Mouse (Mus musculus) adrenal gland, adult 2 months (tissue): ENCODE data around the gene Ddx10. TPM values are rescaled to one million over a fixed set of nuclear protein-coding genes. Genes with fewer than 3 reads are reported as not detected.

Experiments used
- DNase-seq: peaks from one replicate; pipeline ENCODE4 v3.0.0; 2021
- long read RNA-seq: library from polyadenylated mRNA; stranded (forward); transcript quantifications from one replicate; pipeline ENCODE4 v2.0.0, GENCODE M21; 2021
- polyA plus RNA-seq: library from polyadenylated mRNA; depleted of rRNA; stranded (reverse); fragments of >200 nt; gene quantifications from 2 replicates; pipeline ENCODE4 v1.2.3, GENCODE M21; 2012; rRNA removed
- total RNA-seq, 2 experiments: library from RNA; stranded (reverse); gene quantifications; 2 replicates each; pipeline ENCODE4 v1.2.3; 2021

Gene Ddx10
- total RNA-seq, result 10 to 100 TPM; 17.5 to 19.7 TPM
- 0.16 and 0.18 TPM in 2 replicates for polyA plus RNA-seq
- long read RNA-seq, transcript Ddx10-201 (18 exons, 3,128 nt), result major isoform, 18 of 20 reads
- long read RNA-seq, partial matches to known transcripts, result 1 of 20 reads
- long read RNA-seq, other reads (novel, unspliced or antisense), result 1 of 20 reads

- peak; percentile 98 for DNase-seq
Measured at GRCm38 (mm10) chr9:53247953-53248397, at the start of gene Ddx10. Ddx10 (minus strand) TSS chr9:53248053.

- no peak for DNase-seq
Measured at GRCm38 (mm10) chr9:53292833-53293232, 45.0 kb upstream of the Ddx10 start.

- no peak for DNase-seq
Measured at GRCm38 (mm10) chr9:53290006-53290405, 42.2 kb upstream of the Ddx10 start.

GRCm38 (mm10) chr9:53286793-53287192 is 38.9 kb upstream of the Ddx10 start:
- no peak for DNase-seq

- DNase-seq, result no peak
Measured at GRCm38 (mm10) chr9:53278997-53279396, 31.1 kb upstream of the Ddx10 start.

GRCm38 (mm10) chr9:53276381-53276780 is 28.5 kb upstream of the Ddx10 start:
- no peak for DNase-seq

GRCm38 (mm10) chr9:53272714-53273113 is 24.9 kb upstream of the Ddx10 start:
- DNase-seq, result no peak

- DNase-seq, result no peak
Measured at GRCm38 (mm10) chr9:53272207-53272606, 24.4 kb upstream of the Ddx10 start.

- DNase-seq, result no peak
Measured at GRCm38 (mm10) chr9:53271281-53272022, 23.6 kb upstream of the Ddx10 start.

- no peak for DNase-seq
Measured at GRCm38 (mm10) chr9:53269466-53269755, 21.6 kb upstream of the Ddx10 start.

GRCm38 (mm10) chr9:53268731-53269465 is 21.0 kb upstream of the Ddx10 start:
- DNase-seq, result no peak

GRCm38 (mm10) chr9:53268036-53268435 is 20.2 kb upstream of the Ddx10 start:
- DNase-seq, result no peak

GRCm38 (mm10) chr9:53265589-53265988 is 17.7 kb upstream of the Ddx10 start:
- no peak for DNase-seq

GRCm38 (mm10) chr9:53264387-53264786 is 16.5 kb upstream of the Ddx10 start:
- DNase-seq, result no peak

GRCm38 (mm10) chr9:53258199-53258598 is 10.3 kb upstream of the Ddx10 start:
- DNase-seq, result peak; percentile 6

GRCm38 (mm10) chr9:53257772-53258171 is 9.9 kb upstream of the Ddx10 start:
- no peak for DNase-seq

GRCm38 (mm10) chr9:53256690-53257305 is 8.9 kb upstream of the Ddx10 start:
- DNase-seq, result no peak

GRCm38 (mm10) chr9:53254368-53254767 is 6.5 kb upstream of the Ddx10 start:
- DNase-seq, result peak; percentile 67

- DNase-seq, result no peak
Measured at GRCm38 (mm10) chr9:53247516-53247915, 337 bp downstream of the Ddx10 start.

- no peak for DNase-seq
Measured at GRCm38 (mm10) chr9:53218181-53218580, 29.7 kb downstream of the Ddx10 start.

GRCm38 (mm10) chr9:53208283-53208682 is 39.6 kb downstream of the Ddx10 start:
- DNase-seq, result no peak

GRCm38 (mm10) chr9:53174590-53174989 is 73.3 kb downstream of the Ddx10 start:
- DNase-seq, result no peak

GRCm38 (mm10) chr9:53173258-53173657 is 74.6 kb downstream of the Ddx10 start:
- DNase-seq, result no peak
